Mouse (Mus musculus) gastrocnemius, postnatal 4 days (tissue): ENCODE results near the gene Ier5. TPM values are rescaled to one million over a fixed set of nuclear protein-coding genes. Genes with fewer than 3 reads are reported as not detected.
A peak's percentile ranks its signal among the peaks of the same experiment; 100 is the strongest.

Experiments
- DNase-seq, 2 experiments: peaks; one replicate each; pipeline ENCODE4 v3.0.0; 2021 to 2022; ENCODE audit warnings: low spot score in 2 of 2, mixed read lengths in 2 of 2
- total RNA-seq, 2 experiments: library from RNA; stranded (reverse); gene quantifications; 2 replicates each; pipeline ENCODE4 v1.2.3; 2021

The Ier5 gene
- total RNA-seq, 2 experiments from 2014 or later = 10.4 to 12.5 TPM

- DNase-seq = no peak
Observed at GRCm38 (mm10) chr1:155056166-155056565, 43.3 kb downstream of the Ier5 start.

GRCm38 (mm10) chr1:155055041-155055440 is 44.4 kb downstream of the Ier5 start:
- DNase-seq = no peak

GRCm38 (mm10) chr1:155054366-155054965 is 45.0 kb downstream of the Ier5 start:
- DNase-seq = no peak

GRCm38 (mm10) chr1:155053296-155053695 is 46.1 kb downstream of the Ier5 start:
- no peak for DNase-seq

- DNase-seq = no peak
Observed at GRCm38 (mm10) chr1:155052761-155053166, 46.7 kb downstream of the Ier5 start.

- no peak for DNase-seq
Observed at GRCm38 (mm10) chr1:155052131-155052760, 47.2 kb downstream of the Ier5 start.

GRCm38 (mm10) chr1:155051701-155052127 is 47.7 kb downstream of the Ier5 start:
- DNase-seq = peak in 1 of 2 experiments; percentile 63

- no peak for DNase-seq
Observed at GRCm38 (mm10) chr1:155050897-155051592, 48.4 kb downstream of the Ier5 start.

GRCm38 (mm10) chr1:155050174-155050573 is 49.3 kb downstream of the Ier5 start:
- DNase-seq = peak in 1 of 2 experiments; percentile 42

GRCm38 (mm10) chr1:155048947-155049346 is 50.5 kb downstream of the Ier5 start:
- DNase-seq = peak; percentile 90 to 91

Other genes with a start within 250 kb of the Ier5 start
- gene Cacna1e, start 215.1 kb downstream of the Ier5 start, total RNA-seq = under 1 TPM; 0.34 to 0.66 TPM
- gene Mr1, start 47.2 kb upstream of the Ier5 start, total RNA-seq = 1 to 10 TPM; 9.6 to 9.9 TPM
- 10 to 100 TPM; 36.6 to 39.1 TPM for gene Stx6, start 59.1 kb upstream of the Ier5 start, total RNA-seq
- gene BC034090, start 144.8 kb upstream of the Ier5 start, total RNA-seq = 10 to 100 TPM; 18.4 to 23.4 TPM